Mouse (Mus musculus): Measurements from ENCODE around the gene Gli1.

DNA sequence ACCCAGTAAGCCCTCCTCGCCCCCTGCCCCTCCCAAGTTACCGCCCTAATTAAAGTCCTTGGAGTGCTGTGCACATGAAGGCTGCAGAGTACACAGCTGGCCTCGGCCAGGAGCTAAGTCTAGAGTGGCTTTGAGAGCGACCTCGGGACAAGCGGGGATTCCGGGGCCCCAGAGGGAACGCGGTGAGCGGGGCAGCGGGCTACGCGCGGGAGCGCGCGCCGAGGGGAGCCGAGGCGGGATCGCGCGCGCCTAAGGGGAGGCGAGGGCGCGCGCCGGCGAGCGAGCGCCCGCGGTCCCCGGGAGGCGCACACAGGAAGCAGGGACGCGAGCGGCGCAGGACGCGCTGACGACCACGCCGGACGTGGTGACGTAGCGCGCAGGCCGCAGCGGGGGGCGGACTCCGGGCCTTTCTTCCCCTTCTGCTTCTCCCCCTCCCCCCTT is 38.5 kb upstream of the Gli1 start, which contains the start of gene R3hdm2:
- no peak for TF ChIP-seq CTCF (IDR thresholded peaks at IDR 0.05)
- no peak for TF ChIP-seq EP300 (IDR thresholded peaks at IDR 0.05)
